Mouse (Mus musculus) intestine, embryonic 15.5 days (tissue): ENCODE measurements around the gene Fuz. TPM values are rescaled to one million over a fixed set of nuclear protein-coding genes. Genes with fewer than 3 reads are reported as not detected.

Experiments
- ATAC-seq: fragments of 200-750 bp; cut with Nextera tagmentation; 2 replicates; pipeline ENCODE4 v1.8.0; 2017; ENCODE audit warnings: moderate TSS enrichment, moderate library complexity
- H3K27ac ChIP-seq: fragments of 300-500 bp; sonication (generic); 2 replicates; pipeline ENCODE4 v1.5.1; 2015; ENCODE audit warnings: mild to moderate bottlenecking, inconsistent platforms
- H3K27me3 ChIP-seq: fragments of 300-500 bp; sonication (generic); replicated peaks from 2 replicates; pipeline ENCODE4 v1.6.1; 2015; ENCODE audit warnings: inconsistent platforms
- H3K36me3 ChIP-seq: fragments of 300-500 bp; sonication (generic); 2 replicates; pipeline ENCODE4 v1.6.1; 2015; ENCODE audit warnings: inconsistent platforms
- H3K4me1 ChIP-seq: fragments of 300-500 bp; sonication (generic); replicated peaks from 2 replicates; pipeline ENCODE4 v1.6.1; 2015; ENCODE audit warnings: inconsistent platforms
- H3K4me2 ChIP-seq: fragments of 300-500 bp; sonication (generic); replicated peaks from 2 replicates; pipeline ENCODE4 v1.6.1; 2015; ENCODE audit warnings: mild to moderate bottlenecking, inconsistent platforms
- H3K4me3 ChIP-seq: fragments of 300-500 bp; sonication (generic); replicated peaks from 2 replicates; pipeline ENCODE4 v1.5.1; 2015; ENCODE audit warnings: inconsistent platforms
- H3K9ac ChIP-seq: fragments of 300-500 bp; sonication (generic); 2 replicates; pipeline ENCODE4 v1.6.1; 2015; ENCODE audit warnings: inconsistent platforms
- H3K9me3 ChIP-seq: fragments of 300-500 bp; sonication (generic); 2 replicates; pipeline ENCODE4 v1.6.1; 2016; ENCODE audit warnings: inconsistent platforms
- WGBS: fragments of 180-500 bp; shearing (Covaris S2); methylation state at CpG from one replicate; pipeline ENCODE4 v1.1.7; 2015; 5-methylcytosine and 5-hydroxymethylcytosine counted together
- polyA plus RNA-seq: library from polyadenylated mRNA; unstranded; fragments of >200 nt; fragmentation: Nextera tagmentation; extraction: Ambion mirVana; gene quantifications from 2 replicates; pipeline ENCODE4 v1.2.1, GENCODE M21; 2015

Gene Fuz
- polyA plus RNA-seq, 1 experiment from 2014 or later, result 17.0 TPM

DNA sequence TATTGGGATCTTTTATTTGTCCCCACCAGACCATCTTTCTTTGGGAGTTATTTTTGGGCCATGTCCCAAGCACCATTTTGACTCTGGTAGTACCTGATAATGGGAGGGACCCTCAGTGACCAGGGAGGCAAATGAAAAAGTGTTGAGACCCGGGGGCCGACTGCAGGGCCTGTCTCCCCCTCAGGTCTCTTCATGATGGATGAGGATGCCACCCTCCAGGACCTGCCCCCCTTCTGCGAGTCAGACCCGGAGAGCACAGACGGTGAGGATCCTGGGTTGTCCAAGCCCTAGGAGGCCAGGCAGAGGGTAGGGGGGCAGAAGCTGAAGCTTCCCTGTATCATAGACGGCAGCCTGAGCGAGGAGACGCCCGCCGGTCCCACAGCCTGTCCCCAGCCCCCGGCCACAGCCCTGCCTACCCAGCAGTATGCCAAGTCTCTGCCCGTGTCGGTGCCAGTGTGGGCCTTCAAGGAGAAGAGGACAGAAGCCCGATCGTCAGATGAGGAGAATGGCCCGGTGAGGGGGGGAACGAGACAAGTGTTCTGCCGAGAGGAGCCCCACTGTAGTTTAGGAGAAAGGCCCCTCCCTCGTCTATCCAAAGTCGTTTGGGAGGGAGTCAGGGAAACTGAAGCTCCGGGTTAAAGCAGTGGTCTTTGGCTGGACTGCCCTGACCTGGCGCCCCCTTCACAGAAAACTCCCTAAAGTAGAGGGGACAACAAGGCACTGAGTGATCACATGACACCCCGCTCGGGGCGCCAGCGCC is 42.1 kb upstream of the Fuz start:
- H3K4me2 ChIP-seq, result peak overlapping the region; percentile 88
- peaks cover 62% of the 10 kb centered on the region for H3K4me1 ChIP-seq
- no peaks in the 10 kb centered on the region for H3K27me3 ChIP-seq
- ATAC-seq, result no peak
- 30% methylated on average over 26 of the region's 26 CpGs for WGBS
- H3K4me3 ChIP-seq, result peak overlapping the region; percentile 49
- H3K36me3 ChIP-seq, result peaks cover 13% of the 10 kb centered on the region
- peak overlapping the region; percentile 71 for H3K9ac ChIP-seq
- H3K9me3 ChIP-seq, result no peaks in the 10 kb centered on the region
- H3K27ac ChIP-seq, result peak overlapping the region; percentile 98

DNA sequence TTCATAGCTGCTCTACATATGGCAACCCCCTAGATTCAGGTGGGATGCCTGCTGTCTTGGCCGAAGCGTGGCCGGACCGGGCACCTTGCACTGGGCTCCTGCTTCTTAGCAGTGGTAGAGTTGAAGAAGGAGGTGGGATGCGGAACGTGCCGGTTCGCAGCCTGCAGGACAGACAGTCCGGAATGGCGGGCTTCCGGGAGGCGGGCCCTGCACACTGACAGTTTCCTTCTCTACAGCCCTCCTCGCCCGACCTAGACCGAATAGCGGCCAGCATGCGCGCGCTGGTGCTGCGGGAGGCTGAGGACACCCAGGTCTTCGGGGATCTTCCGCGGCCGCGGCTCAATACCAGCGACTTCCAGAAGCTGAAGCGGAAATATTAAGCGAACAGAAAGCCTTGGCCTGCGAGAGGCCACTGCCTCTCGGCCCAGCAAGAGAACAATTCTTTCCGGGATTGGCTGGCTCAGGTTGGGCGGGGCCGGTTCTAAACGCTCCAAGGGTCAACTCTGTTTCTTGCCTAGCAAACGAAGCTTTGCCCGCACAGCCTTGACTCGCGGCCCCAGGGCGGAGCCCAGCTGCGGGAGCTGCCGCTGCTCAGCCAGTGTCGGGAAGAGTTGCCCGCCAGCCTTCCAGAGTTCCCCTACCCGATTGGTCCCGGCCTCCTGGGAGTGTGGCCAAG is 41.4 kb upstream of the Fuz start:
- Histone ChIP-seq H3K9me3 (no peaks in the 10 kb centered on the region), H3K4me3 (peak overlapping the region; percentile 49), H3K4me2 (peak overlapping the region; percentile 88), H3K4me1 (peaks cover 62% of the 10 kb centered on the region), H3K27me3 (no peaks in the 10 kb centered on the region), H3K9ac (peak overlapping the region; percentile 71), H3K27ac (peak overlapping the region; percentile 98), H3K36me3 (peaks cover 13% of the 10 kb centered on the region)
- peak; percentile 80 for ATAC-seq
- WGBS, result 1% methylated on average over 45 of the region's 45 CpGs

DNA sequence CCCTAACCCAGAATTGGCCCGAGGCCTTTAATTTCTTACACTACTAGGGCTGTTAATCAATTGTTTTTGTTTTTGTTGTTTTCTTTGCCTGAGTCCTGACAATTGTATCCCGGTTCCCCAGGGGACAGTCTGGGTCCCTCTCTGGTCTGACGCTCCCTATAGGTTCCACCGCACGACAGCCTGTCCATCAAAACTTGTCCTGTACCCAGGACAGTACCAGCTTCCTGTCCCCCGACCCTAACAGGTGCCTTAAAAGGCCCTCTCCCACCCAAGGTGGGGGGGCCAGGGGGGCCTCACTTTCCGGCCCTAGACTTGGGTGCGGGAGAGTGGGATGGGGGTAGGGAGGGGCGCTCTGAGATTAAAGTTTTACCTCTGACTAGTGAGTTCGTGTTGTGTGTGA is 40.8 kb upstream of the Fuz start:
- Histone ChIP-seq H3K4me2 (peak overlapping the region; percentile 88), H3K9me3 (no peaks in the 10 kb centered on the region), H3K4me3 (peak overlapping the region; percentile 49), H3K9ac (peak overlapping the region; percentile 71), H3K4me1 (peaks cover 62% of the 10 kb centered on the region), H3K27ac (peak overlapping the region; percentile 98), H3K27me3 (no peaks in the 10 kb centered on the region), H3K36me3 (peaks cover 13% of the 10 kb centered on the region)
- WGBS, result 37% methylated on average over 10 of the region's 10 CpGs
- peak; percentile 9 for ATAC-seq

DNA sequence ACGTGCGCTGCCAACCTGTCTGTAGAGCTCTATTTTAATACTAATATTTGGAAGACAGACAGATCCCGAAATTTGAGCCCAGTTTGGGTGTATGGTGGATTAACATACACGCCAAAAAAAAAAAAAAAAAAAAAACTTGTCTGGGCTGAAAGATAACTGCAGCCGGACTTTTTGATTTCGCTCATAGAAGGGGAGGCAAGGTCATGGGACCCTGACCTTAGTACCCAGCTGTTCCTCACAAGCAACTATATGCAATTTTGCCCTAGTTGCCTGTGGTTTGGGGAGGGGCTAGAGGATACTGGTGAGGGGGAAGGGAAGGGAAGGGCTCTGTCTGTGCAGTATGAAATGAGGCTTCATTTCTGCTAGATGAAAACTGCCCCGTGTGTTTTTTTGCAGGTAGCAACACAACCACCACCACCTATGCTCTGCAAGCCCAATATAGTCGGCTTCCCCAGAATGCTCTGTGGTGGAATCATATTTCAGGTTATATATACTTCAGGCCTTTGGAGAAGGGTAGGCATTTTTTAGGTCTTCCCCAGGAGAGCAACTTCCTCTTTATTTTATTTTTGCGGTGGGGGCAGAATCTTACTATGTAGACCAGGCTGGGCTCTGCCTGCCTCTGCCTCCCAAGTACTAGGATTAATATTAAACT is 39.5 kb upstream of the Fuz start:
- peak overlapping the region; percentile 71; the same call in 1 of the 2 replicates for H3K9ac ChIP-seq
- H3K4me1 ChIP-seq, result peaks cover 64% of the 10 kb centered on the region
- H3K27ac ChIP-seq, result peak overlapping the region; percentile 91
- H3K27me3 ChIP-seq, result no peaks in the 10 kb centered on the region
- no peaks in the 10 kb centered on the region for H3K9me3 ChIP-seq
- WGBS, result 62% methylated on average over 9 of the region's 9 CpGs
- peaks cover 15% of the 10 kb centered on the region for H3K36me3 ChIP-seq
- H3K4me2 ChIP-seq, result peak overlapping the region; percentile 82
- H3K4me3 ChIP-seq, result peak overlapping the region; percentile 61
- no peak for ATAC-seq

DNA sequence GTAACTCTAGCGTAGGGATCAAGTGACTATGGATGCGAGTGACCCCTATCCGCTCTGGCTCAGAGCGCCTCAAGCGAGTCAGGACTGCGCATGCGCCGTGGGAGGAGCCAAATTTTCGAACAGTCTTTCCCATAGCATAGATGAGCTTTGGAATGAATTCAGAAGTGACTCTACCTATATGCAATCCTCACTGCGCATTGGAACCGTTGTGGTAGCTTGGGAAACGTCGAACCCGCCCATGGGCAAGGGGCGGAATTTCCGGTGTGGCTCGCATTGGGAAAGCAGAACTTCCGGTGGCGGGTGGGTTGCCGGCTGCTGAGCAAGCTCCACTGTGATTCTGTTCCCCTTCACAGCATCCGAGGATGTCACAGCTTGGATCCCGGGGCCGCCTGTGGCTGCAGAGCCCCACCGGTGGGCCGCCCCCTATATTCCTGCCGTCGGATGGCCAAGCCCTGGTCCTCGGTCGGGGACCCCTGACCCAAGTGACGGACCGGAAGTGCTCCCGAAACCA is 38.8 kb upstream of the Fuz start, which contains the start of gene Pnkp:
Pnkp (plus strand) TSS at position 98 of the 511 bp plus-strand sequence.
- H3K27ac ChIP-seq, result peak within 1 kb of the TSS; percentile 91
- peak within 1 kb of the TSS; percentile 82 for H3K4me2 ChIP-seq
- H3K27me3 ChIP-seq, result no peaks in the 10 kb centered on the region
- WGBS, result under 1% methylated on average over 32 of the region's 32 CpGs
- peaks cover 17% of the 10 kb centered on the region for H3K36me3 ChIP-seq
- H3K9ac ChIP-seq, result peak within 1 kb of the TSS; percentile 71
- no peaks in the 10 kb centered on the region for H3K9me3 ChIP-seq
- ATAC-seq, result peak; percentile 57
- peak within 1 kb of the TSS; percentile 61 for H3K4me3 ChIP-seq
- peaks cover 63% of the 10 kb centered on the region for H3K4me1 ChIP-seq

DNA sequence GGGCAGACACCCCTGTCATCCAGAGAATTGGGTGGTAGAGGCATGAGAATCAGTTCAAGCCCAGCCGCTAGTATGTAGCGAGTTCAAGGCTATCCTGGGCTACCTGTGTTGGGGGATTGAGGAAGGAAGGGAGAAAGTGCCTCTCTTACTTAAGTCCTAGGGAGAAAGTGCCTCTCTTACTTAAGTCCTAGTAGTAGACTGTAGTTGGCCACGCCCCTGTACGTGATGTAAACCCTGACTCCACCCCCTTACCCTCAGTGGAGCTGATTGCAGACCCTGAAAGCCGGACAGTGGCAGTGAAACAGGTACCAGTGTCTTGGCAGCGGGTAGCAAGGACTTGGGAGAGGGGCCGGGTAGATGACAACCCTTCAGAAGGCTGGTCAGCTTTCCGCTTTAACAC is 38.0 kb upstream of the Fuz start:
- 27% methylated on average over 8 of the region's 8 CpGs for whole genome bisulfite sequencing
- H3K36me3 ChIP-seq, result peaks cover 19% of the 10 kb centered on the region
- ATAC-seq, result no peak

DNA sequence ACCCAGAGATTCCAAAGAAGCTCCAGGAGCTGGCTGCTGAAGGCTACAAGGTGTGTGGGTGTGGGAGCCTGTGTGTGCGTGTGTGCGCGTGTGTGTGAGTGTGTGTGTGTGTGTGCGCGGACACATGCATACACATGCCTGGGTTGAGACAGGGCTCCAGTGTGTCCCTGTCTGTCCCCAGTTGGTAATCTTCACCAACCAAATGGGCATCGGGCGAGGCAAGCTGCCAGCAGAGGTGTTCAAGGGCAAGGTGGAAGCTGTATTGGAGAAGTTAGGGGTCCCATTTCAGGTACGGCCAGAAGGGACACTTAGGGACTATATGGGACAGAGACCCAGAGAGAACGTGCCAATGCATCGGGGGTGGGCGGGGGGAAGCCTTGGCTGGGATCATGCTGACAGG is 36.0 kb upstream of the Fuz start:
- Histone ChIP-seq H3K9ac (no peak overlapping the region), H3K4me2 (no peak overlapping the region), H3K27ac (0 out of 2 replicates have a peak overlapping the region, but pooled peaks have one; percentile 22), H3K27me3 (no peaks in the 10 kb centered on the region), H3K4me1 (peaks cover 46% of the 10 kb centered on the region), H3K4me3 (no peak overlapping the region), H3K9me3 (no peaks in the 10 kb centered on the region), H3K36me3 (peaks cover 34% of the 10 kb centered on the region)
- no peak for ATAC-seq
- 92% methylated on average over 11 of the region's 11 CpGs for WGBS

More for the DNA sequence above, 38.0 kb upstream of the Fuz start:
- Histone ChIP-seq H3K9ac (peak overlapping the region; percentile 71; the same call in 1 of the 2 replicates), H3K4me2 (peak overlapping the region; percentile 82), H3K27ac (peak overlapping the region; percentile 22; the same call in 1 of the 2 replicates), H3K4me1 (peaks cover 57% of the 10 kb centered on the region), H3K4me3 (peak overlapping the region; percentile 61), H3K27me3 (no peaks in the 10 kb centered on the region), H3K9me3 (no peaks in the 10 kb centered on the region)

DNA sequence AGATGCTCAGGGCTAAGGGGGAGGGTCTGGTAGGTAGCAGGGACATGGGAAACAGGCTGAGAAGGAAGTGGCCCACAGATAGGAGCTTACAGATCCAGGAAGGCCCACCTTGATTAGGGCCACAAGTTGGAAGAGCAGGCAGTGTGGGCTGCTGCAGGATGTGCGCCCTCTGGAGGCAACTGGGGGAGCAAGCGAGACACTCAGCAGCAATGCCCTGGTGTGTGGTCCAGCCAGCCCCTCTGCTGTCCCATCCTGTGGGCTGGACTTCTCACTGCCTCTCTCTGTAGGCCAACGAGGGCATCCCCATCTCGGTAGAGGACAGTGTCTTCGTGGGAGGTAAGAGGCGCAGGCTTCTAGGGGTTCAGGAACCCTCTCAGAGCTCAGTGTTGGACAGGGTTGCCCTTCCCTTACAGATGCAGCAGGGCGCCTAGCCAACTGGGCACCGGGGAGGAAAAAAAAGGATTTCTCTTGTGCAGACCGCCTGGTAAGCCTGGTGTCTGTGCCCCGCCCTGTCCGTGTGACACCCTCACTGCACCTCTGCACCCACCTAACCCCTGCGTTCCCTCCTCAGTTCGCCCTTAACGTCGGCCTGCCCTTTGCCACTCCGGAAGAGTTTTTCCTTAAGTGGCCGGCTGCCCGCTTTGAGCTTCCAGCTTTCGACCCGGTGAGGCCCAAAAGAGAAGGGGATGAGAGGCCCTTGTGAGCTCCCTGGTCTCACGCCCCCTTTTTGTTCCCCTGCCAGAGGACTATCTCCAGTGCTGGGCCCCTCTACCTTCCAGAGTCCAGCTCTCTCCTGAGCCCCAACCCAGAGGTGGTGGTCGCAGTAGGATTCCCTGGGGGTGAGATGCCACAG is 35.1 kb upstream of the Fuz start:
- Histone ChIP-seq H3K9ac (no peak overlapping the region), H3K27me3 (no peaks in the 10 kb centered on the region), H3K27ac (peak overlapping the region; percentile 48; the same call in 1 of the 2 replicates), H3K36me3 (peaks cover 38% of the 10 kb centered on the region), H3K4me1 (peaks cover 49% of the 10 kb centered on the region), H3K4me2 (no peak overlapping the region), H3K4me3 (no peak overlapping the region), H3K9me3 (no peaks in the 10 kb centered on the region)
- 56% methylated on average over 22 of the region's 22 CpGs for WGBS
- ATAC-seq, result peak; percentile 32; the same call in 1 of the 2 replicates

DNA sequence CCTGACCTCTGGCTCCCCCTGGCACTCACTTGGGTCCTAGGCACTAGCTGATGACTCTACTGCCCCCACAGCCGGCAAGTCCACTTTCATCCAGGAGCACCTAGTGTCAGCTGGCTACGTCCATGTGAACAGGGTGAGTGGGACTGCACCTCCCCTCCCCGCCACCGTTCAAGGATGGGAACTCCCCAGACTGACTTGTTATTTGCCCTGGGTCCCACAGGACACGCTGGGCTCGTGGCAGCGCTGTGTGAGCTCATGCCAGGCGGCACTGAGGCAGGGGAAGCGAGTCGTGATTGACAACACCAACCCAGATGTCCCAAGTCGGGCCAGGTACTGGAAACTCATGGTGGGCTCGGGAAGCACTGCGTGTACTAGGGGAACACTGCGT is 34.5 kb upstream of the Fuz start:
- Histone ChIP-seq H3K36me3 (peaks cover 38% of the 10 kb centered on the region), H3K4me3 (no peak overlapping the region), H3K9ac (no peak overlapping the region), H3K27me3 (no peaks in the 10 kb centered on the region), H3K27ac (no peak overlapping the region), H3K9me3 (no peaks in the 10 kb centered on the region), H3K4me1 (peaks cover 53% of the 10 kb centered on the region), H3K4me2 (no peak overlapping the region)
- ATAC-seq, result no peak
- 76% methylated on average over 14 of the region's 14 CpGs for WGBS

DNA sequence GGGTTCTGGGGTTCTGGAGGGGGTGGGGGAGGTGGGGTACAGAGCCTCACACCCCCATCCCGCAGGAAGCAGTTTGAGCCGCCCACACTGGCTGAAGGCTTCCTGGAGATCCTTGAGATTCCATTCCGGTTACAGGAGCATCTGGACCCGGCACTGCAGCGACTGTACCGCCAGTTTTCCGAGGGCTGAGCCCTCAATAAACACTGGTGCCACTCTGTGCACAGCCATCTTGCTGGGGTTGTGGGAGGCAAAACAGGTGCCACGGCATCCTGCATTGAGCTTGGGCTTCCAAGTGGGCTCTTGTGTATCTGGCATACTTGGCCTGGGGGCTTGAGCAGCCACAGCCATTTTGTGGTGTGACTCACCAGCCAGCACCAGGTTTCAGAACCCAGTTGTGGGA is 33.4 kb upstream of the Fuz start:
- Histone ChIP-seq H3K27me3 (no peaks in the 10 kb centered on the region), H3K36me3 (peaks cover 38% of the 10 kb centered on the region), H3K9me3 (no peaks in the 10 kb centered on the region), H3K27ac (no peak overlapping the region), H3K4me1 (peaks cover 59% of the 10 kb centered on the region), H3K4me3 (no peak overlapping the region), H3K9ac (no peak overlapping the region), H3K4me2 (no peak overlapping the region)
- 83% methylated on average over 8 of the region's 8 CpGs for WGBS
- no peak for ATAC-seq

DNA sequence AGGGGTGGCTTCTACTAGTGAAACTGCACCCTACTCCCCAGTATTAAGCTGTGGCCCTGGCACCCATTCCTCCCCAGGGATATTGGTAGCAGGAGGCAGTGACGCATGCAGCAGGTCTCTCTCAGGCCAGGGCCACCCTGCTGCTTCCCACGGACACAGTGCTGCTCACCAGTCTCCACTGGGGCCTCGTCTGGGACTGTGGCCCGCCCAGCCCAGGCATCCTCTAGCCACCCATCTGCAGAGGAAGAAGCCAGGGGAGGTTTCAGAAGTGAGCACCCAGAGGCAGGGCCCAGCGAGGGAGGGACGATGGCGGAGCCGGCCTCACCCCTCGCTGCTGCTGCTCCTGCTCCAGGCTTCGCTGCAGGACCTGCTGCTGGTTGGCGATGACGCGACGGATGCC is 32.7 kb upstream of the Fuz start:
- H3K9ac ChIP-seq, result no peak overlapping the region
- H3K4me3 ChIP-seq, result no peak overlapping the region
- no peaks in the 10 kb centered on the region for H3K9me3 ChIP-seq
- peaks cover 59% of the 10 kb centered on the region for H3K4me1 ChIP-seq
- H3K27ac ChIP-seq, result no peak overlapping the region
- H3K4me2 ChIP-seq, result no peak overlapping the region
- WGBS, result 86% methylated on average over 14 of the region's 14 CpGs
- no peak for ATAC-seq
- H3K36me3 ChIP-seq, result peaks cover 38% of the 10 kb centered on the region
- H3K27me3 ChIP-seq, result no peaks in the 10 kb centered on the region
